Mouse (Mus musculus) neural tube, embryonic 12.5 days (tissue): ENCODE measurements around the gene Il1f10. TPM values are rescaled to one million over a fixed set of nuclear protein-coding genes. Genes with fewer than 3 reads are reported as not detected.

Source experiments
- ATAC-seq: fragments of 200-750 bp; cut with Nextera tagmentation; 2 replicates; pipeline ENCODE4 v1.8.0; 2017; ENCODE audit warnings: low read depth, mild to moderate bottlenecking, moderate TSS enrichment, moderate library complexity; ENCODE audit not compliant: low FRiP score
- H3K27ac ChIP-seq: fragments of 300-500 bp; sonication (generic); 2 replicates; pipeline ENCODE4 v1.5.1; 2016
- H3K27me3 ChIP-seq: fragments of 300-500 bp; sonication (generic); replicated peaks from 2 replicates; pipeline ENCODE4 v1.6.1; 2016; ENCODE audit warnings: mild to moderate bottlenecking
- H3K36me3 ChIP-seq: fragments of 300-500 bp; sonication (generic); 2 replicates; pipeline ENCODE4 v1.6.1; 2016; ENCODE audit warnings: mild to moderate bottlenecking
- H3K4me1 ChIP-seq: fragments of 300-500 bp; sonication (generic); 2 replicates; pipeline ENCODE4 v1.6.1; 2016
- H3K4me2 ChIP-seq: fragments of 300-500 bp; sonication (generic); replicated peaks from 2 replicates; pipeline ENCODE4 v1.6.1; 2016; ENCODE audit warnings: mild to moderate bottlenecking
- H3K4me3 ChIP-seq: fragments of 300-500 bp; sonication (generic); 2 replicates; pipeline ENCODE4 v1.5.1; 2016
- H3K9ac ChIP-seq: fragments of 300-500 bp; sonication (generic); 2 replicates; pipeline ENCODE4 v1.6.1; 2016; ENCODE audit warnings: mild to moderate bottlenecking
- H3K9me3 ChIP-seq: fragments of 300-500 bp; sonication (generic); 2 replicates; pipeline ENCODE4 v1.6.1; 2016; ENCODE audit warnings: mild to moderate bottlenecking
- WGBS: fragments of 180-500 bp; shearing (Covaris S2); methylation state at CpG from one replicate; pipeline ENCODE4 v1.1.7; 2016; 5-methylcytosine and 5-hydroxymethylcytosine counted together
- polyA plus RNA-seq: library from polyadenylated mRNA; unstranded; fragments of >200 nt; fragmentation: Nextera tagmentation; extraction: Ambion mirVana; gene quantifications from 2 replicates; pipeline ENCODE4 v1.2.1, GENCODE M21; 2016

Gene Il1f10
- not detected in 2 replicates for polyA plus RNA-seq

DNA sequence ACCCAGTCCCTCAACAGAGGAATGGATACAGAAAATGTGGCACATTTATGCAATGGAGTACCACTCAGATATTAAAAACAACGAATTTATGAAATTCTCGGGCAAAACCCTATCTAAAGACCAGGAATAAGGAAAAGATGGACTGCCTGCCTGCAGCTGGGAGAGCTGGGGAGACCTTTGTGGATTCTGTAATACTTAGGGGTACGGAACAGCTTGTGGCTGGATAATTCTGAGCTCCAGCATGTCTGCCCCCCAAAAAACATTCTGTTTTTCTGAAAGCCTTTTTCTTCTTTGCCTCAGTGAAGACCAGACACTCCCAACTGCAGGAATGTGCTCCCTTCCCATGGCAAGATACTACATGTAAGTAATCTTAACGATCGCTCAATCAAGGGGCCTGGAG, at the start of gene Il1f10:
TSS of gene Il1f10 (plus strand) at position 301 of the 400 bp plus-strand sequence.
- no peak within 1 kb of the TSS for H3K9ac ChIP-seq
- H3K9me3 ChIP-seq, result no peaks in the 10 kb centered on the region
- no peak for ATAC-seq
- WGBS, result 89% methylated on average over 5 of the region's 5 CpGs
- no peak within 1 kb of the TSS for H3K4me3 ChIP-seq
- H3K4me2 ChIP-seq, result no peak within 1 kb of the TSS
- H3K4me1 ChIP-seq, result no peaks in the 10 kb centered on the region
- no peak within 1 kb of the TSS for H3K27ac ChIP-seq
- H3K36me3 ChIP-seq, result no peaks in the 10 kb centered on the region
- no peaks in the 10 kb centered on the region for H3K27me3 ChIP-seq

DNA sequence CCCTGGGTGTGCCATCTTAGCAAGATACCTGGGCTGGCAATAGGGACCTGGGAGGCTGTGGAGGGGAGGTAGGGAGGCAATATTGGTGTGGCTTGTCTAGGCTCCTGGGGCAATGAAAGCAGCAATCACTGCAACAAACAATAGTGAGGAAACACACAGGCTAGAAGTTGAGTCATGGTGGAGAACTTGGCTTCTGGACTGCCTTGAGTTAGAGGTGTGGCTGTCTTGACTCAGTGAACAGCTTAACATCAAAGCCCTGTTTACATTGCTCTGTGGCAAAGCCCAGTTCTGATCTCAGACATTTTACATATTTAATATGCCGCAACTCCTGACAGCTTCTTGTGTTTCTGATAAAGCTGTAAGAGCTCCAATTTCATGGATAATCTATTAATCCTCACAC, 23.5 kb upstream of the Il1f10 start:
- Histone ChIP-seq H3K27ac (no peak overlapping the region), H3K27me3 (no peaks in the 10 kb centered on the region), H3K36me3 (no peaks in the 10 kb centered on the region), H3K9ac (no peak overlapping the region), H3K9me3 (no peaks in the 10 kb centered on the region), H3K4me1 (no peaks in the 10 kb centered on the region), H3K4me2 (no peak overlapping the region), H3K4me3 (no peak overlapping the region)
- no peak for ATAC-seq
- WGBS, result 90% methylated on average over 1 of the region's 1 CpGs

DNA sequence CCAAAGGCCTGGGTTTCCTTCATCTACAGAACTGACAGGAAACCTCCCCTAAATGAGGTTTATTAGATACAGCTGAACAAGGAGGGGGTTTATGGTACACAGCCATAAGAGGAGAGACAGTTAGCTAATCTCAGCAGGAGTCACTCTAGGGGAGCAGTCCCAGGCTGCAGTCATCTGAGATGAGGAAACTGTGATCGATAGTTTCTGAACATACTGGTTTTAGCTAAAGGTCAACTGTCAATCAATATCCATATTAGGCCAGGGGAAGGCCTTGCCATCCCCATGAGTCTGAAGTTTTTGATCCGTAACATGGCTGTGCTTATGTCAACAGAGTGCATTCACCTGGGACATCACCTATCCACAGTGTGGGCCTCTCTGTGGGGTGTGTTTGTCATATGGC, 17.4 kb upstream of the Il1f10 start:
- no peak for ATAC-seq
- no peaks in the 10 kb centered on the region for H3K36me3 ChIP-seq
- WGBS, result 87% methylated on average over 2 of the region's 2 CpGs

DNA sequence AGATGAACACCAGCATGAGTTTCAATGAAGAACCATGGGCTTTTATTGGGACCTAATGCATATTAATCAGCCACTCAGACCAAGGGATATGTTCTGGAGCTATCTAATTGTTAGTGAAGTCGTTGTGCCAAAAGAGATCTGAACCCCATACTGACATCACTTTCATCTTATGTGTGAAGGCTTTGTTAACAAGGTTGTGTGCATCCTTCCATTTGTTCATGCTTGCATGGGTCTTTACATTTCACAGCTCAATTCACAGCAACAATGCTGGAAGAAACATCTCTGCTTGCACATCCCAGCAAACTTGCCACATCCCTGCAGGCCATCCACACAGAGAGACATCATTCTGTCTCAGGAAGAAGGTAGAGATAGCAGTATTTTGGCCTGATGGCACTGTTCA, 15.8 kb upstream of the Il1f10 start:
- WGBS, result 21% methylated on average over 1 of the region's 1 CpGs
- Histone ChIP-seq H3K9me3 (no peaks in the 10 kb centered on the region), H3K4me2 (no peak overlapping the region), H3K36me3 (no peaks in the 10 kb centered on the region), H3K4me1 (no peaks in the 10 kb centered on the region), H3K4me3 (no peak overlapping the region), H3K27ac (no peak overlapping the region), H3K27me3 (no peaks in the 10 kb centered on the region), H3K9ac (no peak overlapping the region)
- no peak for ATAC-seq

More for the DNA sequence above, 17.4 kb upstream of the Il1f10 start:
- Histone ChIP-seq H3K27me3 (no peaks in the 10 kb centered on the region), H3K27ac (no peak overlapping the region), H3K4me1 (no peaks in the 10 kb centered on the region), H3K9ac (no peak overlapping the region), H3K4me3 (no peak overlapping the region), H3K9me3 (no peaks in the 10 kb centered on the region), H3K4me2 (no peak overlapping the region)

DNA sequence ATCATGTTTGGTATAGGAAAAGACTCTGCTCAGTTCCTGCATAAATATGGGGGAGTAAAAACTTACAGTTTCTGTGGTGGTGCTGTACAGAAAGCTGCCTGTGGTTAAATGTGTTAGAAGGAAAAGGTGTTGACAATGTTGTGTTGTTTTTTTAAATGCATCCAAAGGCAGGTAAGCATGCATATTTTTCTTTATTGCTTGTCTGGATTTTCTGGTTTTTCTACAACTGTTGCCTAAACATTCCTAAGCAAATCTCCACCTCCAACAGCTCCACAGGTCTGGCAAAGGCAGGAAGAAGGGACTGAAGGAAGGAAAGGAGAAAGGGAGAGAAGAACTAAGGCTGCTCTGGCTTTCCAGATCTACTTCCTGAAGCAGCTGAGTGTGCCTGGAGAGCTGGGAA, 14.3 kb upstream of the Il1f10 start, which contains the start of gene Il1f5:
TSS of gene Il1f5 (plus strand) at position 301 of the 400 bp plus-strand sequence.
- no peak within 1 kb of the TSS for H3K4me2 ChIP-seq
- H3K36me3 ChIP-seq, result no peaks in the 10 kb centered on the region
- no peaks in the 10 kb centered on the region for H3K9me3 ChIP-seq
- ATAC-seq, result no peak
- H3K27me3 ChIP-seq, result no peaks in the 10 kb centered on the region
- no peak within 1 kb of the TSS for H3K9ac ChIP-seq
- H3K27ac ChIP-seq, result no peak within 1 kb of the TSS
- H3K4me3 ChIP-seq, result no peak within 1 kb of the TSS
- H3K4me1 ChIP-seq, result no peaks in the 10 kb centered on the region

DNA sequence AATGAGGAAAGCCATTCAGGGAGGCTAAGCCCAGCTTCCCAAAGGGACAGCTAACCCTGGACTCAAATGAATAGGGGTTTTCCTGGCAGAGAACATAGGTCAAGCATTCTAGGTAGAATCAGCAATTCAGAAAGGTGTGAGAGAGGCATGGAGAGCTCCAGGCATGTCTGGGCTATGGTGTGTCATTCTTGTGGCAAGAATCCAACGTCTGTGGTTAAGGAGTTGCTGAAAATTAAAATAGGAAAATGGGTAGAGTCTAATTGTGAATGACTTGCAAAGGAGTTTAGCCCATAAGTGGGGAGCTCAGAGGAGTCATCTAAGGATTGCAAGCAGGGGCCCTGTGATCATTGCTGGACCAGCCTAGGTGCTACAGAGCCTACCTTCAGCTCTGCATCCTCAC, 3.6 kb downstream of the Il1f10 start:
- ATAC-seq, result no peak
- Histone ChIP-seq H3K4me3 (no peak overlapping the region), H3K27me3 (no peaks in the 10 kb centered on the region), H3K27ac (no peak overlapping the region), H3K9me3 (no peaks in the 10 kb centered on the region), H3K9ac (no peak overlapping the region), H3K36me3 (no peaks in the 10 kb centered on the region), H3K4me1 (no peaks in the 10 kb centered on the region), H3K4me2 (no peak overlapping the region)
- 50% methylated on average over 1 of the region's 1 CpGs for WGBS

DNA sequence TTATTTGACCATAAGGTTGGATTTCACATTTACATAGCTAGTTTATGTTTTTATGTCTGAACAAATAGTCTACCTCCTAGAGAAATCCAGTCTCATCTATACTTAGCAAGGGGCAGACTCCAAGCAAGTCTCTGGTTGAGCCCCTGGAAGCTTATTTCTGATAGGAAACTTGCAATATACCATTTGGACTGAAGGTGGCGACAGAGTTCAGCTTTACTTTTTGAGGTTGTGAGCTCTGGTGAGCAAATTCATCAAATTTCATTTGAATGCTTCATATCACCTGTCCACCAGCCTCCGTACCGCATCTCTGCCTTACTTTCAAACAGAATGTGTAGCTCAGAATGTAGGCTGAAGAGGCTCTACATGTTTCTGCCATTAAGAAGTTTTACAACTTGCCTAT, 5.8 kb downstream of the Il1f10 start:
- no peaks in the 10 kb centered on the region for H3K36me3 ChIP-seq
- H3K27ac ChIP-seq, result no peak overlapping the region
- no peak overlapping the region for H3K9ac ChIP-seq
- H3K27me3 ChIP-seq, result no peaks in the 10 kb centered on the region
- no peaks in the 10 kb centered on the region for H3K4me1 ChIP-seq
- no peak overlapping the region for H3K4me3 ChIP-seq
- no peak overlapping the region for H3K4me2 ChIP-seq
- no peak for ATAC-seq
- no peaks in the 10 kb centered on the region for H3K9me3 ChIP-seq
- WGBS, result 13% methylated on average over 3 of the region's 3 CpGs

DNA sequence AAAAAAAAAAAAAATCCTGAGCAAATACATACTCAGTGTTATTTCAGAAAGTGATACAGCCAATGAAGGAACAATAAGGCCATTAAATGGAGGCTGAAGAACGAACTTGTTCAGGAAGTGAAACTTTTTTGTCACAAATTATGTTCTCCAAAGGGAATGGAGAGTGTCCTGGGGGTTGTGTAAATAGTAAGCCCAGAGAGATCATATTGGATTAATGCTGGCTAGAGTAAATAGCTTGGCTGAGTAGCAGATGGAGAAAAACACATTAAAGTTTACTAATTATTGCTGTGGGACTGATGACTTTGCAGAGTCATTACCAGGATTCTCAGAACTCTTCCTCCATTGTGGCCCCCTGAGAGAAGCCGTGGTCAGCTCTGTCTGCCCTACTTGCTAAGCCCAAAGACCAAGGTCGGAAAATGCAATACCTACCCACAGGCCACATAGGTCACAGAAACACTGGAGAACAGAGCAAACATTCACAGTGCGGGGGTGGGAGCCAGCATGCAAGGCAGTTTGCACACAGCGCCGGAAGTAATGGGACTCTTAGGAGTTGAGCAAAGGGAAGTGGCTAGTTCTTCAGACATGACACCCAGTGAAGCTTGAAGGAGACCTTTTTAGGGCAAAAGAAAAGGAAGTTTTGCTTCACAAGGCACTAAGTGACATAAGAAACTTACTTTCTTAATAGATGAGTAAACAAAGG, 20.5 kb downstream of the Il1f10 start:
- Histone ChIP-seq H3K4me1 (no peaks in the 10 kb centered on the region), H3K36me3 (no peaks in the 10 kb centered on the region), H3K4me3 (no peak overlapping the region), H3K27ac (no peak overlapping the region), H3K9ac (no peak overlapping the region), H3K4me2 (no peak overlapping the region), H3K27me3 (no peaks in the 10 kb centered on the region), H3K9me3 (no peaks in the 10 kb centered on the region)
- no peak for ATAC-seq
- WGBS, result 75% methylated on average over 6 of the region's 6 CpGs

DNA sequence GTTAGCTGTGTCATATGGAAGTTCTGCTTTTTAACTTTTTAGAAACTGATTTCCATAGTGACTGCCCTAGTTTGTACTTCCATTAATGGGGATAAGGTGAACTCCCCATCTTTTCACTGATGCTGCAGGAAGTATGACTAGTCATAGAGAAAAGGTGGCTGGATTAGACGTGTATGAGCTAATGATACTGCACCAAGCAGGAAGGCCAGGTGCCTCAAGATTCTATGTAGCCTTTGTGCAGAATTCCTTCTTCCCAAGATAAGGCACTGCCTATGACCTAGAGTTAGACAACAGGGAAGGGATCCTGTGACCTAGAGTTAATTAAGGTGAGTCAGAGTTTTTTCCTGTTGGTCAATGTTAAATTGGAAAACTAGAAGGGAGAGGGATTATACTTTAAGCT, 25.9 kb downstream of the Il1f10 start:
- Histone ChIP-seq H3K36me3 (no peaks in the 10 kb centered on the region), H3K9ac (no peak overlapping the region), H3K4me3 (no peak overlapping the region), H3K4me1 (no peaks in the 10 kb centered on the region), H3K27me3 (no peaks in the 10 kb centered on the region), H3K27ac (no peak overlapping the region), H3K4me2 (no peak overlapping the region), H3K9me3 (no peaks in the 10 kb centered on the region)
- 91% methylated on average over 1 of the region's 1 CpGs for WGBS
- no peak for ATAC-seq

DNA sequence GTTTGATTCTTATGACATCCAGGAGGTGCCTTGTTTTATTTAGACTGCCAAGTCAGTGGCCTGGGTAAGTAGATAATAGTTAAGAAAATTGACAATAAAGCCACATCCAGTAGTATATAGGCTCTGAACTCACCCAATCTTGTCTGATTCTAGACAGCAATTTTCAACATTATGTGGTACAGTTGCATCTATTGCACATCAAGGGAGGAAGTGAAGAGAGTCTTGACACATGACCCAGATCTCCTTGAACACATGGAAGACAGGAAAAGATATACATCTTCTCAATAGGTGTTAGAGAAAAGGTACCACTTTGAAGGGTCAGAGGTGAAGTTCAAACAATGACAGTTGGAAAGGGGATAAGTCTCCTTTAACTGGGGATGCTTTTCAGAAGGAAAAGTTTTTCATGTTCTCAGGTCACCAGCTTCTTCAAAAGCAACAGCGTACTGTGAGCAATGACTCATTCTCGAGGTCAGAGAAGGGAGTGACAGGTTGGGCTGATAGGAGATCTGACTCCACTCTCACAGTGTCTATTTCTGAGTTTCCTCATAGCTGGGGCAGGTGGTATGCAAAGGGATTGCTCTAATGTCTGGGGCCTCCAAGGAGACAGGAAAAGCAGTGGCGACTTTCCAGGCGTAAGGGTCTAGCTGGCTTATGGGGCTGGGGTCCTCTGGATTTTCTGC, 27.1 kb downstream of the Il1f10 start:
- WGBS, result 85% methylated on average over 4 of the region's 4 CpGs
- Histone ChIP-seq H3K27me3 (no peaks in the 10 kb centered on the region), H3K4me3 (no peak overlapping the region), H3K4me1 (no peaks in the 10 kb centered on the region), H3K4me2 (no peak overlapping the region), H3K27ac (no peak overlapping the region), H3K36me3 (no peaks in the 10 kb centered on the region), H3K9ac (no peak overlapping the region), H3K9me3 (no peaks in the 10 kb centered on the region)
- no peak for ATAC-seq

DNA sequence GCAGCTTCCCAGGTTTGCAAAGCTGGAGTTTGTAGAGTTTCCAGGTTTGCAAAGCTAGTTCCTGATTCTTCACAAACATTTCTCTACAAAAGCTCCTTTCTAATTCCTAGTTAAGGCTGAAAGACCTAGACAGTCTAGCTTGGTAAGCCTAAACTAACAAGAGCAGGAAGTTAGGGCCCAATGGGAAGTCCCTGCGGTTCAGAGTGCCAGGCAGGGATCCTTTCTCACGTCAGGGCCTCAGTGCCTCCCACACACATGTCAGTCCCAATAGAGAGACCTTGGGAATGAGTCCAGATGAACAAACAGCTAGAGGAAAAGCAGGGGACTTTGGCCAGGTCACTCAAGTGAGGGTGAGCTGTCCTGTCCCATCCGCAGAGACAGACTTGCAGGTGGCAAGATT, 44.3 kb downstream of the Il1f10 start:
- Histone ChIP-seq H3K4me1 (no peaks in the 10 kb centered on the region), H3K27me3 (no peaks in the 10 kb centered on the region), H3K9me3 (no peaks in the 10 kb centered on the region), H3K27ac (no peak overlapping the region), H3K9ac (no peak overlapping the region), H3K4me2 (no peak overlapping the region), H3K4me3 (no peak overlapping the region), H3K36me3 (no peaks in the 10 kb centered on the region)
- 67% methylated on average over 3 of the region's 3 CpGs for WGBS
- ATAC-seq, result no peak

DNA sequence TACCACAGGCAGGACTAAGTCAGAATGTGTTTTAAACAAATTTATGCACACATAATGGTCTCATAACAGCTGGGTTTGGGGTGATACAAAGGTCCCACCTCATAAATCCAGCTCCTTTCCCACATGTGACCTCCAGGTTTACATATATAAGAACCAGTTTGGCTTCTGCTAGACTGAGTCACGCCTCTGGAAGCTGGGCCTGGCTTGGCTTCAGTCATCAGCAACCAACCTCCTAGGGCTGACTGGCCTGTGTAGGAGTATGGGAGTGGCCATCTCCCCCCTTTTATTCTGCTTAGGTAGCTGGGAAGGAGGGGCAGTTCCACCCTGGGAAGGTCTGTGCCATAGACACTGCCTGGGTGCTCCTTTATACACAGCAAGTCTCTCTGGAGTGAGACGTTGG, 45.5 kb downstream of the Il1f10 start, which contains the start of gene Il1rn:
TSS of gene Il1rn (plus strand) at position 309 of the 400 bp plus-strand sequence.
- Histone ChIP-seq H3K4me1 (no peaks in the 10 kb centered on the region), H3K9ac (no peak within 1 kb of the TSS), H3K27me3 (no peaks in the 10 kb centered on the region), H3K4me2 (no peak within 1 kb of the TSS), H3K27ac (no peak within 1 kb of the TSS), H3K36me3 (no peaks in the 10 kb centered on the region), H3K9me3 (no peaks in the 10 kb centered on the region), H3K4me3 (no peak within 1 kb of the TSS)
- ATAC-seq, result no peak
- WGBS, result 79% methylated on average over 2 of the region's 2 CpGs

DNA sequence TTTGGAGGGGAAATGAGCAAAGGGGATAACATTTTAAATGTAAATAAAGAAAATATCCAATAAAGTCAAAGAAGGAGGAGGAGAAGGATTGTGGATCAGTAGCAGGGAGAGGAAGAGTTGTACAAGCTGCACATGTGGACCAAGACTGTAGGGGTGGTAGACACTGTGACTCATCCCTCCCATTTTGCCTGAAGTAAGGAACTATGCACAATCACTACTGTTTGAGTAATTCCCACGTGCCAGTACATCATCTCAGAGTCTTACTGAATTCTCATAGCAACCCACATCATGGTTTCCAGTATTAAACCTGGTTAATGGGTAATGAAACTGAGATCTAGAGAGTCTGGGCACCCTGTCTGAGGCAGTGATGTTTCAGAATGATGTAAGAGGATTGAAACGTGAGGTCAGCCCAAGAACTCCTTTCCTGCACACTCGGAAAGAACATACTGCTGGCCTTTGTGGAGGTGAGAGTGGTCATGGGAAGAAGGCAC, 50.4 kb downstream of the Il1f10 start:
- Histone ChIP-seq H3K4me3 (no peak overlapping the region), H3K4me1 (no peaks in the 10 kb centered on the region), H3K27ac (no peak overlapping the region), H3K36me3 (no peaks in the 10 kb centered on the region), H3K4me2 (no peak overlapping the region), H3K27me3 (no peaks in the 10 kb centered on the region), H3K9me3 (no peaks in the 10 kb centered on the region), H3K9ac (no peak overlapping the region)
- 75% methylated on average over 3 of the region's 3 CpGs for WGBS
- no peak for ATAC-seq
